Mouse (Mus musculus): ENCODE data around the gene Paqr4. TPM values are rescaled to one million over a fixed set of nuclear protein-coding genes. Genes with fewer than 3 reads are reported as not detected.

The Paqr4 gene
- polyA plus RNA-seq, 1 experiment: 65.7 TPM

- no peak for TF ChIP-seq CTCF (IDR thresholded peaks at IDR 0.05; ENCODE audit: extremely low read depth, insufficient read depth, low read length)
- Histone ChIP-seq H3K4me3 (ENCODE audit: insufficient read depth, low read length) (no peak overlapping the region), H3K4me1 (ENCODE audit: control insufficient read depth, insufficient read depth, low read length) (no peaks in the 10 kb centered on the region), H3K27ac (ENCODE audit: insufficient read depth, low read length) (no peak overlapping the region)
These were observed 16.9 kb upstream of the Paqr4 start for GRCm38 (mm10) chr17:23757581-23757980.

- TF ChIP-seq CTCF (IDR thresholded peaks at IDR 0.05; ENCODE audit: extremely low read depth, insufficient read depth, low read length) (no peak), POLR2A (IDR thresholded peaks at IDR 0.05; ENCODE audit: extremely low read depth, insufficient read depth, low read length) (no peak)
- no peak overlapping the region for H3K27ac ChIP-seq (ENCODE audit: insufficient read depth, low read length)
- no peak overlapping the region for H3K4me3 ChIP-seq (ENCODE audit: insufficient read depth, low read length)
- no peaks in the 10 kb centered on the region for H3K4me1 ChIP-seq (ENCODE audit: control insufficient read depth, insufficient read depth, low read length)
These were observed 15.0 kb upstream of the Paqr4 start for GRCm38 (mm10) chr17:23755689-23756088.

GRCm38 (mm10) chr17:23749400-23750191, 8.9 kb upstream of the Paqr4 start:
- peak overlapping the region; percentile 8; the same call in 1 of the 2 replicates for H3K4me3 ChIP-seq (ENCODE audit: insufficient read depth, low read length)
- no peaks in the 10 kb centered on the region for H3K4me1 ChIP-seq (ENCODE audit: control insufficient read depth, insufficient read depth, low read length)
- TF ChIP-seq POLR2A (IDR thresholded peaks at IDR 0.05; ENCODE audit: extremely low read depth, insufficient read depth, low read length) (no peak), CTCF (IDR thresholded peaks at IDR 0.05; ENCODE audit: extremely low read depth, insufficient read depth, low read length) (no peak)
- H3K27ac ChIP-seq (ENCODE audit: insufficient read depth, low read length): no peak overlapping the region

- TF ChIP-seq CTCF (IDR thresholded peaks at IDR 0.05; ENCODE audit: extremely low read depth, insufficient read depth, low read length) (peak; percentile 68), POLR2A (IDR thresholded peaks at IDR 0.05; ENCODE audit: extremely low read depth, insufficient read depth, low read length) (no peak)
- Histone ChIP-seq H3K4me3 (ENCODE audit: insufficient read depth, low read length) (peak overlapping the region; percentile 8; the same call in 1 of the 2 replicates), H3K4me1 (ENCODE audit: control insufficient read depth, insufficient read depth, low read length) (no peaks in the 10 kb centered on the region), H3K27ac (ENCODE audit: insufficient read depth, low read length) (no peak overlapping the region)
These were observed 8.1 kb upstream of the Paqr4 start for GRCm38 (mm10) chr17:23748631-23749391.

GRCm38 (mm10) chr17:23748026-23748425, 7.4 kb upstream of the Paqr4 start:
- H3K27ac ChIP-seq (ENCODE audit: insufficient read depth, low read length): no peak overlapping the region
- no peaks in the 10 kb centered on the region for H3K4me1 ChIP-seq (ENCODE audit: control insufficient read depth, insufficient read depth, low read length)
- no peak overlapping the region for H3K4me3 ChIP-seq (ENCODE audit: insufficient read depth, low read length)
- TF ChIP-seq CTCF (IDR thresholded peaks at IDR 0.05; ENCODE audit: extremely low read depth, insufficient read depth, low read length) (no peak), POLR2A (IDR thresholded peaks at IDR 0.05; ENCODE audit: extremely low read depth, insufficient read depth, low read length) (no peak)

GRCm38 (mm10) chr17:23747471-23747870, 6.8 kb upstream of the Paqr4 start:
- Histone ChIP-seq H3K4me3 (ENCODE audit: insufficient read depth, low read length) (no peak overlapping the region), H3K4me1 (ENCODE audit: control insufficient read depth, insufficient read depth, low read length) (no peaks in the 10 kb centered on the region), H3K27ac (ENCODE audit: insufficient read depth, low read length) (no peak overlapping the region)
- TF ChIP-seq POLR2A (IDR thresholded peaks at IDR 0.05; ENCODE audit: extremely low read depth, insufficient read depth, low read length) (no peak), CTCF (IDR thresholded peaks at IDR 0.05; ENCODE audit: extremely low read depth, insufficient read depth, low read length) (no peak)

GRCm38 (mm10) chr17:23746767-23747166, 6.1 kb upstream of the Paqr4 start:
- H3K4me1 ChIP-seq (ENCODE audit: control insufficient read depth, insufficient read depth, low read length): no peaks in the 10 kb centered on the region
- H3K4me3 ChIP-seq (ENCODE audit: insufficient read depth, low read length): no peak overlapping the region

GRCm38 (mm10) chr17:23746311-23746710, 5.6 kb upstream of the Paqr4 start:
- TF ChIP-seq POLR2A (IDR thresholded peaks at IDR 0.05; ENCODE audit: extremely low read depth, insufficient read depth, low read length): no peak
- TF ChIP-seq CTCF (IDR thresholded peaks at IDR 0.05; ENCODE audit: extremely low read depth, insufficient read depth, low read length): no peak
- Histone ChIP-seq H3K4me1 (ENCODE audit: control insufficient read depth, insufficient read depth, low read length) (no peaks in the 10 kb centered on the region), H3K4me3 (ENCODE audit: insufficient read depth, low read length) (no peak overlapping the region), H3K27ac (ENCODE audit: insufficient read depth, low read length) (no peak overlapping the region)

More at GRCm38 (mm10) chr17:23746767-23747166, 6.1 kb upstream of the Paqr4 start:
- TF ChIP-seq CTCF (IDR thresholded peaks at IDR 0.05; ENCODE audit: extremely low read depth, insufficient read depth, low read length): no peak
- no peak for TF ChIP-seq POLR2A (IDR thresholded peaks at IDR 0.05; ENCODE audit: extremely low read depth, insufficient read depth, low read length)
- no peak overlapping the region for H3K27ac ChIP-seq (ENCODE audit: insufficient read depth, low read length)

GRCm38 (mm10) chr17:23745301-23746251, 4.9 kb upstream of the Paqr4 start, which contains the start of gene Kremen2:
Gene Kremen2 (minus strand): TSS chr17:23745833.
- no peak within 1 kb of the TSS; the same call in 1 of the 2 replicates for H3K4me3 ChIP-seq (ENCODE audit: insufficient read depth, low read length)
- no peaks in the 10 kb centered on the region for H3K4me1 ChIP-seq (ENCODE audit: control insufficient read depth, insufficient read depth, low read length)
- TF ChIP-seq POLR2A (IDR thresholded peaks at IDR 0.05; ENCODE audit: extremely low read depth, insufficient read depth, low read length) (no peak), CTCF (IDR thresholded peaks at IDR 0.05; ENCODE audit: extremely low read depth, insufficient read depth, low read length) (no peak)
- no peak within 1 kb of the TSS for H3K27ac ChIP-seq (ENCODE audit: insufficient read depth, low read length)

Measured in cortical plate, adult 2 months (tissue).